ENCODE assay signal across 8 mouse cellular contexts in the genomic region with DNA sequence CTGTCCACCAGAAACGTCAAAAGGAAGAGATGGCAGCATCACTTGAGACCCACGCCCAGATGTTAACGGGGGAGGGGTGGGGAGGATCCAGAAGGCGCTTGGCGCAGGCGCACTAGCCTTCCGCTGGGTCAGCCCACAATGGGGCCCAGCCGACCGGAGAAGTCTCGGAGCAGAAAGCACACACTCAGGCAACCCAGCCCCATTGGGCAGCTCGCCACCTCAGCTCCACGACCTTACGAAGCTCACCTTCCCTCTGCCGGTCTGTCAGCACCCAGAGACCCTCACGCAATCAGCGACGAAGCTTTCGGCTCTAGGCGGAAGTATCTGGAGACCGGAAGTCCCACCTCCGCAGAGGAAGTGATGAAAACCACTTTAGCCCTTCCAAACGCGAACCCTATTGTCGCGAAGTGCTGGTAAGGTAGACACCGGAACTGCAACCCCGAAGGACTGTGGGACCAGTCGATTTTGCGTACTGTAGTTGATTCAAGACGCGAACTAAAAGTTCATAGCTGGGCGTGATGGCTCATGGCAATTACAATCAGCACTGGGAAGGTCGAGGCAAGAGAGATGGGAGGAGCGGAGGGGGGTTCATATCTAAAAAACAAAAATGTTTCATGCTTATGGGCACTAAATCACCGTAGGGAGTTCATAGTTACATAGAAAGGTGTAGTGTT. TPM values are rescaled to one million over a fixed set of nuclear protein-coding genes. Genes with fewer than 3 reads are reported as not detected.
A peak's percentile ranks its signal among the peaks of the same experiment; 100 is the strongest.
DNase-seq lines count a peak whose midpoint lies in the region; ATAC-seq and TF ChIP-seq lines count a peak whose summit lies in the region.

A gene (minus strand): TSS at position 347 of the 674 bp plus-strand sequence.

- H3K4me1 ChIP-seq in heart, embryonic 11.5 days (ENCODE audit: control insufficient read depth, insufficient read depth, low read length): peaks cover 6% of the 10 kb centered on the region; the same call in 1 of the 2 replicates
- H3K4me1 ChIP-seq in kidney, embryonic 16.5 days (ENCODE audit: insufficient read depth, low read length): peaks cover 15% of the 10 kb centered on the region
- peaks cover 17% of the 10 kb centered on the region for H3K4me1 ChIP-seq in liver, adult 2 months (ENCODE audit: control insufficient read depth, insufficient read depth, low read length)

- no peaks in the 10 kb centered on the region; the same call in 1 of the 2 replicates for H3K36me3 ChIP-seq in heart, embryonic 11.5 days (ENCODE audit: control insufficient read depth, insufficient read depth, low read length)
- H3K36me3 ChIP-seq in kidney, embryonic 16.5 days (ENCODE audit: insufficient read depth, low read length): no peaks in the 10 kb centered on the region
- H3K36me3 ChIP-seq in liver, adult 2 months (ENCODE audit: control insufficient read depth, insufficient read depth, low read length): no peaks in the 10 kb centered on the region
- no peaks in the 10 kb centered on the region for H3K36me3 ChIP-seq in myocyte (ENCODE audit: control insufficient read depth, insufficient read depth)
- H3K36me3 ChIP-seq in splenic B cell, adult 2 months (ENCODE audit: control insufficient read depth, insufficient read depth, low read length, poor library complexity, severe bottlenecking): no peaks in the 10 kb centered on the region

- ATAC-seq in erythroblast, adult 5-6 weeks (replicated peaks; ENCODE audit: low FRiP score, poor library complexity, severe bottlenecking): peak; percentile 97
- peak; percentile 95 for ATAC-seq in heart, embryonic 11.5 days (replicated peaks; ENCODE audit: insufficient number of reproducible peaks, low FRiP score, low TSS enrichment)
- ATAC-seq in kidney, embryonic 16.5 days (ENCODE audit: low FRiP score, low TSS enrichment): peak; percentile 97

- H3K9me3 ChIP-seq in heart, embryonic 11.5 days (replicated peaks; ENCODE audit: control insufficient read depth, low read length): no peaks in the 10 kb centered on the region
- no peaks in the 10 kb centered on the region for H3K9me3 ChIP-seq in kidney, embryonic 16.5 days (ENCODE audit: low read length)

- H3K4me3 ChIP-seq in heart, embryonic 11.5 days (ENCODE audit: low read depth, low read length): peak within 1 kb of the TSS; percentile 76
- peak within 1 kb of the TSS; percentile 70 for H3K4me3 ChIP-seq in kidney, embryonic 16.5 days (ENCODE audit: low read length)
- H3K4me3 ChIP-seq in liver, adult 2 months (ENCODE audit: insufficient read depth, low read depth, low read length): peak within 1 kb of the TSS; percentile 67
- peak within 1 kb of the TSS; percentile 70 for H3K4me3 ChIP-seq in myocyte

- WGBS in heart, embryonic 11.5 days (ENCODE audit: insufficient replicate concordance): under 1% methylated on average over 35 of the region's 35 CpGs
- WGBS in kidney, embryonic 16.5 days: under 1% methylated on average over 35 of the region's 35 CpGs
- WGBS in liver, adult 2 months: under 1% methylated on average over 35 of the region's 35 CpGs

- peak within 1 kb of the TSS; percentile 95 for H3K9ac ChIP-seq in heart, embryonic 11.5 days (ENCODE audit: low read depth, low read length)
- H3K9ac ChIP-seq in kidney, embryonic 16.5 days (replicated peaks; ENCODE audit: low read length): peak within 1 kb of the TSS; percentile 87
- H3K9ac ChIP-seq in liver, adult 2 months (ENCODE audit: low read depth, low read length): peak within 1 kb of the TSS; percentile 86

- H3ac ChIP-seq in myocyte (ENCODE audit: control insufficient read depth, insufficient read length): peak within 1 kb of the TSS; percentile 85

- H3K27me3 ChIP-seq in heart, embryonic 11.5 days (ENCODE audit: control insufficient read depth, insufficient read depth, low read length): no peaks in the 10 kb centered on the region
- no peaks in the 10 kb centered on the region for H3K27me3 ChIP-seq in kidney, embryonic 16.5 days (ENCODE audit: insufficient read depth, low read length)
- no peaks in the 10 kb centered on the region for H3K27me3 ChIP-seq in liver, adult 2 months (ENCODE audit: control insufficient read depth, insufficient read depth, low read length)
- no peaks in the 10 kb centered on the region for H3K27me3 ChIP-seq in myocyte (ENCODE audit: control insufficient read depth, insufficient read depth, insufficient read length)
- H3K27me3 ChIP-seq in splenic B cell, adult 2 months (ENCODE audit: control insufficient read depth, insufficient read depth, low read length, poor library complexity, severe bottlenecking): no peaks in the 10 kb centered on the region

- H3K79me2 ChIP-seq in liver, adult 2 months (ENCODE audit: control insufficient read depth, insufficient read depth, low read length): peaks cover 3% of the 10 kb centered on the region; the same call in 1 of the 2 replicates
- peaks cover 45% of the 10 kb centered on the region for H3K79me2 ChIP-seq in myocyte (ENCODE audit: control insufficient read depth, insufficient read depth)

- no peak for TF ChIP-seq POLR2A in liver, adult 2 months (IDR thresholded peaks at IDR 0.05; ENCODE audit: extremely low read depth, insufficient read depth, low read length)
- peak; percentile 74 for TF ChIP-seq POLR2A in myocyte (IDR thresholded peaks at IDR 0.05; ENCODE audit: insufficient read length, low read depth)

- peak within 1 kb of the TSS; percentile 97 for H3K27ac ChIP-seq in heart, embryonic 11.5 days (ENCODE audit: low read depth, low read length)
- peak within 1 kb of the TSS; percentile 96 for H3K27ac ChIP-seq in kidney, embryonic 16.5 days (ENCODE audit: low read length)
- peak within 1 kb of the TSS; percentile 84 for H3K27ac ChIP-seq in liver, adult 2 months (replicated peaks; ENCODE audit: insufficient read depth, low read depth, low read length)

- TF ChIP-seq CTCF in liver, adult 2 months (IDR thresholded peaks at IDR 0.05; ENCODE audit: low read depth, low read length): no peak

- peak within 1 kb of the TSS; percentile 92 for H3K4me2 ChIP-seq in heart, embryonic 11.5 days
- peak within 1 kb of the TSS; percentile 88 for H3K4me2 ChIP-seq in kidney, embryonic 16.5 days (replicated peaks; ENCODE audit: low read depth, low read length)
- peak within 1 kb of the TSS; percentile 94 for H3K4me2 ChIP-seq in myocyte (ENCODE audit: low read depth)

- DNase-seq in B cell, adult 2 months: peak; percentile 89 to 93
- DNase-seq in brain, adult 2 months (ENCODE audit: low read depth, low spot score): peak; percentile 97
- peak; percentile 91 for DNase-seq in liver, adult 2 months (ENCODE audit: extremely low read depth, low read depth, low spot score)
- DNase-seq in splenic B cell, adult 2 months (ENCODE audit: low read depth, low spot score): peak; percentile 94

TF ChIP-seq in myocyte, 11 proteins besides CTCF, POLR2A, EP300 and RAD21:
- TF ChIP-seq POLR2AphosphoS2 (IDR thresholded peaks at IDR 0.05; ENCODE audit: insufficient read length, low read depth) (peak; percentile 67), TCF12 (IDR thresholded peaks at IDR 0.05; ENCODE audit: insufficient read depth, poor library complexity, severe bottlenecking) (no peak), SRF (IDR thresholded peaks at IDR 0.05; ENCODE audit: control insufficient read depth, insufficient read length, low read depth) (peak; percentile 51)

RNA-seq across cellular contexts. Expression of the gene that starts here (rescaled TPM):
- total RNA-seq in erythroblast, adult 5-6 weeks (2015; ENCODE audit: low replicate concordance): 54.1 and 95.3 TPM in 2 replicates
- 71.3 and 80.4 TPM in 2 replicates for total RNA-seq in erythroblast, adult 5-6 weeks (2017; ENCODE audit: low replicate concordance)
- polyA plus RNA-seq in heart, embryonic 11.5 days (2014; fragmentation: Nextera tagmentation; extraction: Ambion mirVana): 41.7 and 42.9 TPM in 2 replicates
- polyA plus RNA-seq in kidney, embryonic 16.5 days (2015; fragmentation: Nextera tagmentation; extraction: Ambion mirVana): 58.1 and 59.4 TPM in 2 replicates
- total RNA-seq in liver, adult 2 months (2014; rRNA removed): 33.7 and 36.2 TPM in 2 replicates
- polyA plus RNA-seq in liver, adult 2 months (2012; rRNA removed): 7.6 and 11.9 TPM in 2 replicates
- 20.3 TPM for polyA plus RNA-seq in myocyte (2012; fragmentation: generic; extraction: Trizol)

Comparison
In these comparisons a context has a peak if more than half of its experiments do, and no peak if none do; other contexts are left out.
1. Peak in every context shown above with its lines: DNase-seq, ATAC-seq, H3K4me3 ChIP-seq and H3K27ac ChIP-seq.